Mouse (Mus musculus): ENCODE results near the gene Twnk. TPM values are rescaled to one million over a fixed set of nuclear protein-coding genes. Genes with fewer than 3 reads are reported as not detected.
A peak's percentile ranks its signal among the peaks of the same experiment; 100 is the strongest.

Gene Twnk
- polyA plus RNA-seq, 1 experiment from 2014 or later, result 15.0 TPM

DNA sequence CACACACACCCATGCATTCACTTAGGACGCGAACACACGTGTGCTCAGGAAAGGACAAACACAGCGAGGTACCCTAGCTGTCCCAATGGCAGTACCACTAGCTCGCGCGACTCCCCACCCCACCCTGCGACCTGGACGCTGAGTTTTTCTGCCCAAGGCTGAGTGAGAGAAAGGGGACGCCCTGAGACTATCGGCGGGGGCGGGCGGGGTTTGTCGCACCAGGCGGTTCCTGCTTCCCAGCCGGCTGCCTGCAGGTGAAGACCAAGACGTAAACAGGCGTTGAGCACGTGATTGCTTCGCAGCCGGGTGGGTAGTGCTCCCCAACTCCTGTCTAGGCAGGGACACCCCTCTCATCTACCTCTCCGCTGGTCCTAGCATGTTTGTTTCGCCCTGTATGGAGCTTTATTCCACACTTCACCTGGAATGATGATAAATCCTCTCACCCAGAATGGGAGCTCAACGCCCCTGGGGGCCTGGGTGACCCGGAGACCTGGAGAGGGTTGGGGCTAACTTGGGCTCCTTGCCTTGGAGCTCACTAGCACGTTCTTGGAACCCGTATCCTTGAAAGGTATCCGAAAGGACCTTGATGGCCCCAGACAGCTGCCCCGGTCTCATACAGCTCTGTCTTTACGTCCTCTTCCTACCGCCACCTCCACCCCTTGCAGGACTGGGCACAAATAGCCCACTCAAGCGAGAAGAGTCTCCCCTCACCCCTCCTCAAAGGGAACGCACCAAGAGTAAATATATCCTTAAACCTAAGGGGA is 10.2 kb downstream of the Twnk start:
- Histone ChIP-seq H3K36me3 (ENCODE audit: control insufficient read depth, insufficient read depth, low read length) (peaks cover 2% of the 10 kb centered on the region; the same call in 1 of the 2 replicates), H3K4me2 (replicated peaks; ENCODE audit: low read depth, low read length) (peak overlapping the region; percentile 71), H3K4me1 (replicated peaks; ENCODE audit: control insufficient read depth, insufficient read depth, low read length) (peaks cover 10% of the 10 kb centered on the region), H3K27ac (ENCODE audit: low read depth, low read length) (peak overlapping the region; percentile 97), H3K9me3 (ENCODE audit: control insufficient read depth, low read length) (no peaks in the 10 kb centered on the region), H3K4me3 (ENCODE audit: low read depth, low read length) (peak overlapping the region; percentile 69), H3K9ac (ENCODE audit: low read depth, low read length) (peak overlapping the region; percentile 54), H3K27me3 (ENCODE audit: control insufficient read depth, insufficient read depth, low read length) (no peaks in the 10 kb centered on the region)
- WGBS, result under 1% methylated on average over 32 of the region's 34 CpGs
- ATAC-seq (ENCODE audit: low FRiP score), result peak; percentile 36
- DNase-seq (ENCODE audit: low spot score), result peak; percentile 56

DNA sequence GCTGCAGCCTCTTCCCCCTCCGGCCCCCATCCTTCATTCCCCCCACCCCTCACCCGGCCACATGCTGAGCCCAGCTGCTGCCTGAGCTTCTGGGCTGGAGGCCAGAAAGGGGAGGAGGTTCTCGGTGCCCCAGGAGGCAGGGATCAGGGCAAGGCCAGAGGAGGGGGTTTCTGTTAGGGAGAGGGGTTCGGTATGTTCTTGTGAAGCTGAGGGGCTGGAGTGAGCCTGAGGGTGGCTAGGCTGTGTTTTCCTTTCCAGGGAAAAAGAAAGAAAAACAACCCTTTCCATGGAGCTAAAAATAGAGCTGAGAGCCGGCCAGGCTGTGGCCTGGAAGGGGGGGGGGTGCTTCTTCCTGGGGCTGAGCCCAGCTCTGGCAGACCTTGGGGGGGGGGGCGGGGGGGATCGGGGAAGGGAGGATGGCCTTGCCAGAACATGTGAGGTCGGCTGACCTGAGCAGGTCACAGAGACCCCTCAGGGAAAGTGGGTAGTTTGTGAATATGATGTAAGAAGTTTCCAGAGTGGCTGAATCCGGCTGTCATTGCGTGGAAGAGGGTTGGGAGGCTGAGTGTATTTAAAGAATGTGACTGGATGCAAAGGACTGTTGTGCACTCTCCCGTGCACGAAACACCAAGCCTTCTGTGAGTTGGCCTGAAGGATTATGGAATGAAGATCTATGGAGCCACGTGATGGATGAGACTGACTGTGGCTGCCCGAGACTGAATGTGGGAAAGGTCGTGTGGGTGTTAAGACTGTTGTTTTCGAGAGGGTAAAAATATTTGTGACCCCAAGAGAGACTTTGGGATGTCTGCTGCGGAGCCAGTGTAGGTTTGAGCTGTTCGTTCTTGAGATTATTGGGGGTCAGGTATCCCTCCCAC is 11.1 kb downstream of the Twnk start:
- peak overlapping the region; percentile 71 for H3K4me2 ChIP-seq (replicated peaks; ENCODE audit: low read depth, low read length)
- peak overlapping the region; percentile 69 for H3K4me3 ChIP-seq (ENCODE audit: low read depth, low read length)
- H3K27ac ChIP-seq (ENCODE audit: low read depth, low read length), result peak overlapping the region; percentile 97
- H3K27me3 ChIP-seq (ENCODE audit: control insufficient read depth, insufficient read depth, low read length), result no peaks in the 10 kb centered on the region
- peak overlapping the region; percentile 91 for H3K9ac ChIP-seq (ENCODE audit: low read depth, low read length)
- WGBS, result under 1% methylated on average over 17 of the region's 18 CpGs
- peak; percentile 73 for DNase-seq (ENCODE audit: low spot score)
- H3K9me3 ChIP-seq (ENCODE audit: control insufficient read depth, low read length), result no peaks in the 10 kb centered on the region
- ATAC-seq (ENCODE audit: low FRiP score), result peak; percentile 31
- 0 out of 2 replicates have a peak, but pooled peaks cover 3% of the 10 kb centered on the region for H3K36me3 ChIP-seq (ENCODE audit: control insufficient read depth, insufficient read depth, low read length)
- peaks cover 14% of the 10 kb centered on the region for H3K4me1 ChIP-seq (replicated peaks; ENCODE audit: control insufficient read depth, insufficient read depth, low read length)

DNA sequence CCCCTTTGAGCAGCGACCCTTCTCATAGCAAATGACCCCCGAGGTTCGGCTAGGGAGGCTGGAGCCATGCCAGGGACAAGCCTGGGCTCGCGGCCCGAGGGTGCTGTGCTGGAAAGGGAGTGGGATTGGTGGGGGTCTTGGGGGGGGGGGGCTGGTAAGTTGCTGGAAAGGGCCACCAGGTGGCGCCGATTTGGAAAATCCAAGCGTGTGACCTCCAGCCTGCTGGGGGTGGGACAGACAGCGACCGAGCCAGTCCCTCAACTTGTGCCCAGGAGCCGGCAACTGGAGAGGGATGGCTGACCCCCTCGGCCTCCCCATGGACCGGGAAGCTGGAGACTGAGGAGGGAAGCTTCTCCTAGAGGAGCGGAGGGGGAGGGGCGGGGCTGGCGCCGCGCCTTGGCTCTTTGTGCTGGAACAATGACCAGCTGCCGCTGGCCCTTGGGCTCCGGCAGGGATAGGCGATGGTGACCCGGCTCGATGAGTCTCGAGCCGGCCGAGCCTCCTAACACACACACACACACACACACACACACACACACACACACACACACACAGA is 11.8 kb downstream of the Twnk start:
- 0 out of 2 replicates have a peak, but pooled peaks cover 4% of the 10 kb centered on the region for H3K36me3 ChIP-seq (ENCODE audit: control insufficient read depth, insufficient read depth, low read length)
- ATAC-seq (ENCODE audit: low FRiP score) (peak; percentile 80), DNase-seq (ENCODE audit: low spot score) (peak; percentile 89)
- peak overlapping the region; percentile 69 for H3K4me3 ChIP-seq (ENCODE audit: low read depth, low read length)
- peak overlapping the region; percentile 91 for H3K9ac ChIP-seq (ENCODE audit: low read depth, low read length)
- WGBS, result 0% methylated on average over 26 of the region's 27 CpGs
- peaks cover 16% of the 10 kb centered on the region for H3K4me1 ChIP-seq (replicated peaks; ENCODE audit: control insufficient read depth, insufficient read depth, low read length)
- H3K27ac ChIP-seq (ENCODE audit: low read depth, low read length), result peak overlapping the region; percentile 97
- peak overlapping the region; percentile 71 for H3K4me2 ChIP-seq (replicated peaks; ENCODE audit: low read depth, low read length)
- no peaks in the 10 kb centered on the region for H3K9me3 ChIP-seq (ENCODE audit: control insufficient read depth, low read length)
- no peaks in the 10 kb centered on the region for H3K27me3 ChIP-seq (ENCODE audit: control insufficient read depth, insufficient read depth, low read length)

DNA sequence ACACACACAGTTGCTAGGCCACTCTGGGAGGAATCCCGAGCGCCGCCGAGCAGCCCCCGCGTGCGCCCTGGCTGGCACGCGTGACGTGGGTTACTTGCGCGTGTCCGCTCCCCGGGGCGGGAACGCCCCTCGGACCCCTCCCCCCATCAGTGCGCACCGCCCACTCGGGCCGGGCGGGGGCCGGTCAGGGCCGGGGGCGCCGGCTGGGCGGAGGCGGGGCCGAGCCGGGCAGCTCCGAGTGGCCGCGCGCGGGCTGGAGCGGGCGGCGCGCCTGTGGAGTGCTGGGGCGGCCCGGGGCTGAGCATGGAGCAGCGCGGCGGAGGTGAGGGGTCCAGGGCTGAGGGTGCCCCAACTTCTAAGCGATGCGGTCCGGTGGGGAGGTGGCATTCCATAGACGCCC is 12.4 kb downstream of the Twnk start:
- Histone ChIP-seq H3K9ac (ENCODE audit: low read depth, low read length) (peak overlapping the region; percentile 91), H3K9me3 (ENCODE audit: control insufficient read depth, low read length) (no peaks in the 10 kb centered on the region), H3K4me3 (ENCODE audit: low read depth, low read length) (peak overlapping the region; percentile 69), H3K4me1 (replicated peaks; ENCODE audit: control insufficient read depth, insufficient read depth, low read length) (peaks cover 16% of the 10 kb centered on the region), H3K27me3 (ENCODE audit: control insufficient read depth, insufficient read depth, low read length) (no peaks in the 10 kb centered on the region), H3K27ac (ENCODE audit: low read depth, low read length) (peak overlapping the region; percentile 97), H3K36me3 (ENCODE audit: control insufficient read depth, insufficient read depth, low read length) (0 out of 2 replicates have a peak, but pooled peaks cover 7% of the 10 kb centered on the region), H3K4me2 (replicated peaks; ENCODE audit: low read depth, low read length) (peak overlapping the region; percentile 71)
- WGBS, result 0% methylated on average over 28 of the region's 48 CpGs
- DNase-seq (ENCODE audit: low spot score) (peak; percentile 89), ATAC-seq (ENCODE audit: low FRiP score) (peak; percentile 69)

DNA sequence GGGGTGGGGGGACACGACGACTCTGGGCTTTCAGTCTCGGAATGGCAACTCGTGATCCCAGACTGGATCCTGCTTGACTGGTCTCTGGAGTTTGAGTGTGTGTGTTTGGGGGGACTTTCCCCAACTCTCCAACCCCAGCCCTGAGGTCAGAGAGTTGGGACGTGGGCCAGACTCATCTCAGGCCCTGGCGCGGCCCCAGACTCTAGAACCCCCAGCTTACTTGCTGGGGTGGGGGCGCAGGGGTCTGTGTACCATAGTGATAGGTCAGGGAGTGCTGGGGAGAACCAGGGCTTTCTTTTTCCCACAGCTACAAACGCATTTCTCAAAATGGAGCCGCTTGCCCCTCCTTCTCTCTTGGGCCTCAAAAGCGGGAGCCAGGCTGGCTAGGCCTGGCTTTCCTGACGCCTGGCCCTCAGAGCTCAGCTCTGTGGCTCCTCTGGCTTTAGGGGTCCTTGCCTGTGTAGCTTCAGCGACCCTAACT is 12.9 kb downstream of the Twnk start:
- Histone ChIP-seq H3K4me3 (ENCODE audit: low read depth, low read length) (peak overlapping the region; percentile 69), H3K4me2 (replicated peaks; ENCODE audit: low read depth, low read length) (peak overlapping the region; percentile 71), H3K36me3 (ENCODE audit: control insufficient read depth, insufficient read depth, low read length) (peaks cover 8% of the 10 kb centered on the region; the same call in 1 of the 2 replicates), H3K4me1 (replicated peaks; ENCODE audit: control insufficient read depth, insufficient read depth, low read length) (peaks cover 16% of the 10 kb centered on the region), H3K9ac (ENCODE audit: low read depth, low read length) (peak overlapping the region; percentile 91), H3K27me3 (ENCODE audit: control insufficient read depth, insufficient read depth, low read length) (no peaks in the 10 kb centered on the region), H3K9me3 (ENCODE audit: control insufficient read depth, low read length) (no peaks in the 10 kb centered on the region), H3K27ac (ENCODE audit: low read depth, low read length) (peak overlapping the region; percentile 97)
- under 1% methylated on average over 13 of the region's 13 CpGs for WGBS
- DNase-seq (ENCODE audit: low spot score) (peak; percentile 58), ATAC-seq (ENCODE audit: low FRiP score) (peak; percentile 3; the same call in 1 of the 2 replicates)

DNA sequence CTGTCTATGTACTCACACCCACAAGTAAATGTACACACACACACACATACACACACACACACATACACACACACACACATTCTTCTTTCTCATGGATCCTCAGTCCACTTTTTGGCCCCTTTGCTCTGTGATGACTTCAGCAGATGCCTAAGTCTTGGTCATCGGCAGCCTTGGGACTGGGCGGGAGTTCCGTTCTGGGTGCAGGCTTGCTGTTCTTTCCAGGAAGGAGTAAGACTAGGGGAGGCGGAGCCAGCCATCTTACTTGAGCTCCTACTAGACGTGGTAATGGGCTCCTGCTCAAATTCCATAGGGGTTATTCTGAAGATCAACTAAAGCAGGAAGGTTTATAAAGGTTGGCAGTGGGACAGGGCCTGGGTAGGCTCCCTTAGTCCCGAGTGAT is 14.9 kb downstream of the Twnk start:
- no peak overlapping the region for H3K4me2 ChIP-seq (replicated peaks; ENCODE audit: low read depth, low read length)
- no peak overlapping the region for H3K9ac ChIP-seq (ENCODE audit: low read depth, low read length)
- peaks cover 18% of the 10 kb centered on the region for H3K36me3 ChIP-seq (ENCODE audit: control insufficient read depth, insufficient read depth, low read length)
- H3K4me1 ChIP-seq (replicated peaks; ENCODE audit: control insufficient read depth, insufficient read depth, low read length), result peaks cover 13% of the 10 kb centered on the region
- no peak overlapping the region for H3K4me3 ChIP-seq (ENCODE audit: low read depth, low read length)
- WGBS, result 75% methylated on average over 6 of the region's 6 CpGs
- H3K27me3 ChIP-seq (ENCODE audit: control insufficient read depth, insufficient read depth, low read length), result no peaks in the 10 kb centered on the region
- no peak for DNase-seq (ENCODE audit: low spot score)
- H3K27ac ChIP-seq (ENCODE audit: low read depth, low read length), result no peak overlapping the region
- ATAC-seq (ENCODE audit: low FRiP score), result no peak
- no peaks in the 10 kb centered on the region for H3K9me3 ChIP-seq (ENCODE audit: control insufficient read depth, low read length)

DNA sequence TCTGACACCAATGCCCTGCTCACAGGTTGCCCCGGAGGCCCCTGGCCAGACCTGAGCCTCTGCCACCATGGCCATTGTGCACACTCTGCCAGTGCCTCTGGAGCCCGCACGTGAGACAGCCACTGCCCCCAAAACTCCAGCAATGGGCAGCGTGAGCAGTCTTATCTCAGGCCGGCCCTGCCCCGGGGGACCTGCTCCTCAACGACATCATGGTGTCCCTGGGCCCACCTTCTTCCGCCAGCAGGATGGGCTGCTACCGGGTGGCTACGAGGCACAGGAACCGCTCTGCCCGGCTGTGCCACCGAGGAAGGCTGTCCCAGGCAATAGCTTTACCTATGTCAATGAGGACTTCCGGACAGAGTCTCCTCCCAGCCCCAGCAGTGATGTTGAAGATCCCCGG is 15.9 kb downstream of the Twnk start:
- no peak for ATAC-seq (ENCODE audit: low FRiP score)
- WGBS, result 91% methylated on average over 15 of the region's 15 CpGs
- H3K4me1 ChIP-seq (replicated peaks; ENCODE audit: control insufficient read depth, insufficient read depth, low read length), result peaks cover 11% of the 10 kb centered on the region
- H3K36me3 ChIP-seq (ENCODE audit: control insufficient read depth, insufficient read depth, low read length), result peaks cover 22% of the 10 kb centered on the region
- no peak overlapping the region for H3K9ac ChIP-seq (ENCODE audit: low read depth, low read length)
- H3K27ac ChIP-seq (ENCODE audit: low read depth, low read length), result no peak overlapping the region
- no peak overlapping the region for H3K4me3 ChIP-seq (ENCODE audit: low read depth, low read length)
- H3K27me3 ChIP-seq (ENCODE audit: control insufficient read depth, insufficient read depth, low read length), result no peaks in the 10 kb centered on the region
- H3K9me3 ChIP-seq (ENCODE audit: control insufficient read depth, low read length), result no peaks in the 10 kb centered on the region
- no peak for DNase-seq (ENCODE audit: low spot score)
- no peak overlapping the region for H3K4me2 ChIP-seq (replicated peaks; ENCODE audit: low read depth, low read length)

DNA sequence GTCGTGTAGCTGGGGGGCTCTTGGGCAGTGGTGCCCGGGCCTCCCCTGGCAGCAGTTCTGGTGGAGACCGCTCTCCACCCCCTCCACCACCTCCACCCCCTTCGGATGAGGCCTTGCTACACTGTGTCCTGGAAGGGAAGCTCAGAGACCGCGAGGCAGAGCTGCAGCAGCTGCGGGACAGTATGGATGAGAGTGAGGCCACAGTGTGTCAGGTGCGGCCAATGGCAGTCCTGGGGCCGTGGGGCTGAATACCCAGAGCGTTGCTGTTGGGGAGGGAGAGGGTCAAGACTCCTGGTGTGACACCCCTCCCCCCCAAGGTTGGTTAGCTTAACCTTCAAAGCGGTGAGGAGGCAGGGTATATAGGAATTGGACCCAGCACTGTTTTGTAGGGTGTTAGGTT is 18.5 kb downstream of the Twnk start:
- no peak overlapping the region for H3K27ac ChIP-seq (ENCODE audit: low read depth, low read length)
- H3K4me2 ChIP-seq (replicated peaks; ENCODE audit: low read depth, low read length), result no peak overlapping the region
- H3K4me1 ChIP-seq (replicated peaks; ENCODE audit: control insufficient read depth, insufficient read depth, low read length), result peaks cover 6% of the 10 kb centered on the region
- H3K27me3 ChIP-seq (ENCODE audit: control insufficient read depth, insufficient read depth, low read length), result no peaks in the 10 kb centered on the region
- H3K9ac ChIP-seq (ENCODE audit: low read depth, low read length), result no peak overlapping the region
- WGBS, result 86% methylated on average over 11 of the region's 11 CpGs
- 0 out of 2 replicates have a peak, but pooled peaks have one; percentile 28 for ATAC-seq (ENCODE audit: low FRiP score)
- peaks cover 30% of the 10 kb centered on the region for H3K36me3 ChIP-seq (ENCODE audit: control insufficient read depth, insufficient read depth, low read length)
- no peaks in the 10 kb centered on the region for H3K9me3 ChIP-seq (ENCODE audit: control insufficient read depth, low read length)
- H3K4me3 ChIP-seq (ENCODE audit: low read depth, low read length), result no peak overlapping the region
- DNase-seq (ENCODE audit: low spot score), result no peak
